Mouse (Mus musculus) left cerebral cortex, postnatal 14 days (tissue): ENCODE results near the gene Desi2. TPM values are rescaled to one million over a fixed set of nuclear protein-coding genes. Genes with fewer than 3 reads are reported as not detected.
"Not testable (repeated sequence)": the region's sequence is repeated elsewhere in the genome, so short reads cannot be mapped to it uniquely, and the experiment has no call there.

Experiments
- DNase-seq, 2 experiments: peaks; one replicate each; pipeline ENCODE4 v3.0.0; 2021 to 2022; ENCODE audit warnings: low spot score in 2 of 2, mixed read lengths in 1 of 2
- intact Hi-C: fragments of 180-260 bp; cut with DNase I; formaldehyde crosslinking; loops from one replicate; pipeline ENCODE4 v1.15.1; 2025
- total RNA-seq, 2 experiments: library from RNA; stranded (reverse); gene quantifications; 2 replicates each; pipeline ENCODE4 v1.2.3; 2021

The Desi2 gene
- total RNA-seq, 2 experiments from 2014 or later: 21.3 to 23.3 TPM

DNA sequence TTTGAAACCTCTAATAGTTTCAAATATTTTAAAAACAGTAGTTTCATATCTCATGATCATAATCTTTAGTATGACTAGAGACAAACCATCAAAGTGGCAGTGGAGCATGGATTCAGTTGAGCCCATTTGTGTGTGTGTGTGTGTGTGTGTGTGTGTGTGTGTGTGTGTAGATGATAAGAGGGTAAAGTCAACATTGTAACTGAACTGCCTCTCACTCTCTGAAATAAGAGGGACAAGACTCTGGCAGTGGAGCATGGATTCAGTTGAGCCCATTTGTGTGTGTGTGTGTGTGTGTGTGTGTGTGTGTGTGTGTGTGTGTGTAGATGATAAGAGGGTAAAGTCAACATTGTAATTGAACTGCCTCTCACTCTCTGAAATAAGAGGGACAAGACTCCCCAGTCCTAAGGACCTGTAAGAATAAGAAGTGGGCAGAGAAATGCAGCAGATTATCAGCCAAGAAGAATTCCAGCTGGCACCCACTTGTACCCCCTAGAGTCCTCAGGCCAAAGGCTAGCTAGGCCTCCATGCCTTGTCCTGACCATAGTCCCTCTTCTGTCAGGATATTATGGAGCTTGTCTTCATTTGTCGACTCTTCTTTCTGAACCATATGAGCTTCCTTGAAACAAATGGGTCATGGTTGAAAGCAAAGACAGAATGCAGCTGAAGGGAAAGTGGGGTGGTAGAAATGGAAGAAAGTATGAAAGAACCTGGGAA, 61.0 kb downstream of the Desi2 start:
- no peak for DNase-seq
- intact Hi-C loops: no loop called here

DNA sequence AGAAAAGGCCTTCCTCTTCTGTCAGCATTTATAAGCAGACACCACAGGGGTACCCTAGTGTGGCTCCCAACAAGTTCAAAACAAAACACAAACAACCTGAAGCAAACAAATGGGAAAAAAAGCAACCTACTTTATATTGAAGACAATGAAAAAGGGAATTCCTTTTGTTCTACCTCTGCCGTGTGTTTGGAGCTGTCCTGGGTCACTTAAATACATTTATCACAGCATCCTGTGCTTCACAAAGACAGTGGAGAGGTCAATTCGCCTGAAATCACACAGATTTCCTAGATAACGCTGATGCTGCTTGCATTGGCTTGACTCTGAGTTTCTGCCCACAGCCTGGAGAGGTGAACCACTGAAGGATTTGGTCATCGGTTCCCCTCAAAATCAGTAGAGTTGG, 67.4 kb downstream of the Desi2 start:
- intact Hi-C loops: no loop called here
- no peak for DNase-seq

DNA sequence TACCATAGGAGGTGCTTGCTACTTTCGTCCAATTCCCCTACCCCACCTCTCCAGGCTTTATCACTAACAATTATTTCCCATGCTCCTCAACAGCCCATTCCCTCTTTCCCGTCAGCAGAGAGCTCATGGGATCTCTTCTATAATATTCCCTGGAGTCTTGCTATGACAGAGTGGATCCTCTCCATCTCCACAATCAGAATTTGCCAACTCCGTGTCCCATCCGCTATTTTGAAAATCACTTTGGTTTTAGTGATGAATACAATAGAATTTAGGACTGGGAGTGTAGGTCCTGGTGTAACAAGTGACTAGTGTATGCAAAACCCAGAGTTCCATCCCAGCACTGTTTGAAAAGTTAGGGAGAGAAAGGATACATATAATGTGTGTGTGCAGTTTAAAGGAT, 69.1 kb downstream of the Desi2 start:
- no peak for DNase-seq
- intact Hi-C loops: no loop called here

DNA sequence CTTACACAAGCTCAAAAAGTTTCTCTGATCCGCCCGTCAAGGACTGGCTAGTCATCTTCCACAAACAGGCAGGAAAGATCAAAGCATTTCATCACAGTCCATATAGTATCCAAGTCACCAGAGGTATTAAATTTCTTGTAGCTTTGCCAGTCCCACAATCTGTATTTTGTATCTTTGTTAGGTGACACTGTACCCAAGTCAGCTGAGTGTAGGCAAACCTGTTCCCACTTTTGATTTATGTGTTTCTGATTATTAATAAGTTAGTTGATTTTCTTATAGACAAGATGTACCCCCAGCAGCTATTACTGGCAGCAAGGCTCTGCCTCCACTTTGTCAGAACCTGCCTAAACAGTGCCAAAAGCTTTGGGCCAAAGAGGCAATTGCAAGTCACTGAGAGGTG, 71.6 kb downstream of the Desi2 start:
- intact Hi-C loops: no loop called here
- DNase-seq: no peak

DNA sequence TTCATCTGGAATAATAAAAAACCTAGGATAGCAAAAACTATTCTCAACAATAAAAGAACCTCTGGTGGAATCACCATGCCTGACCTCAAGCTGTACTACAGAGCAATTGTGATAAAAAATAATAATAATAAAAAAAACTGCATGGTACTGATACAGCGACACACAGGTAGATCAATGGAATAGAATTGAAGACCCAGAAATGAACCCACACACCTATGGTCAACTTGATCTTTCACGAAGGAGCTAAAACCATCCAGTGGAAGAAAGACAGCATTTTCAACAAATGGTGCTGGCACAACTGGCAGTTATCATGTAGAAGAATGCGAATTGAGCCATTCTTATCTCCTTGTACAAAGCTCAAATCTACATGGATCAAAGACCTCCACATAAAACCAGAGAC, 78.2 kb downstream of the Desi2 start:
- DNase-seq, intact Hi-C loops: not testable (repeated sequence)

DNA sequence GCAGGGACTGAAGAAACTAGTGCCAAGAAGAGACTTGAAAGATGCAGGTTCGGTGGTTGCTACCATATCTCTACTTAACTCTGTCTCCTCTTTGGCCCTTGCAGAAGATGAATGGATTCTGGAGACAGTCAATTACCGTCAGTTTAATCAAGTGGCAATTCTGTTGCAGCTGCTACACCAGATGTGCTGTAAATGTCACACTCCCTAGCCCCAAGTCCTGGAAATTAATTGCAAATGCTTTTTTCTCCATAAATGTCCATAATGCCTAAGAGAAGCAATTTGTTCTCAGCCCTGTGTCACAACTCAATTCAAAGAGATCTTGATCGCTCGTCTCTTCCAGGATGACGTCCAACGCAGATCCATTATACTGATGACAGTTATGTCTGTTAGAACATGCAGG, 83.4 kb downstream of the Desi2 start:
- intact Hi-C loops: no loop called here
- no peak for DNase-seq

DNA sequence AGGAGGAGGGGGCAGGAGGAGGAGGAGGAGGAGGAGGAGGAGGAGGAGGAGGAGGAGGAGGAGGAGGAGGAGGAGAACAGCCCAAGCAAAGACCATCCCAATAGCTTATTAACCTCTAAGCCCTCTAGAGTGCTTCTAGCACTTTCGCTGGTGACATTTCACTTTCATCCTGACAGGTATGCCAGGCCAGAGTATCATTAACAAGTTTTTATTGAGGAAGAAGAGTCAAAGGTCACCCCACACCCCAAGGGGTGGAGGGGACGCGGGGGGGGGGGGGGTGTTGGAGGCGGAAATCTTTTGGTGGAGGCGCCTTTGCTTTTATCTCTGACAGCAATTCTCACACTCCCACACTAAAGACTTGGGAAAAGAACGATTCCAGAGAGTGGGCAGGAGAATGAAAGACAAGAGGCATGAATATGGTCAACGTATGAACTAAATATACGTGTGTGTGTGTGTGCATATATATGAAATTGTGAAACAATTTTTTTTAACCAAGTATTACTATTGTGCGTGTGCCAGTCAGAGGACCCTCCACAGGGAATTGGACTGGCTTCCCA, 88.0 kb downstream of the Desi2 start:
- intact Hi-C loops: no loop called here
- peak; percentile 14 to 45 for DNase-seq

DNA sequence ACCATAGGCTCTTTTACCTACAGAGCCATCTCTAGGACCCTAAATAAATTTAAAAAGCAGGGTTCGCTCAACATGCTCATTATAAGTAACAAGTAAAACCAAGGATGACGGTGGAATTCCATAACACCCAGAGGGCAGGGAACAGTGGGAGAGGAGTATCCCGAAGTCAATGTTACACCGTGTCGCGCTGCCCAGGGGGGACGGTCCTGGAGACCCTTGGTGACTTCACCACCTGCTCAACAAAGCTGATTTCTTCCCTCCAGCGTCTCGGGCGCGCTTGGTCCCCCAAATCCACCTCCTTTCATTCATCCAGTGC, 88.5 kb downstream of the Desi2 start:
- intact Hi-C loops: no loop called here
- DNase-seq: no peak

DNA sequence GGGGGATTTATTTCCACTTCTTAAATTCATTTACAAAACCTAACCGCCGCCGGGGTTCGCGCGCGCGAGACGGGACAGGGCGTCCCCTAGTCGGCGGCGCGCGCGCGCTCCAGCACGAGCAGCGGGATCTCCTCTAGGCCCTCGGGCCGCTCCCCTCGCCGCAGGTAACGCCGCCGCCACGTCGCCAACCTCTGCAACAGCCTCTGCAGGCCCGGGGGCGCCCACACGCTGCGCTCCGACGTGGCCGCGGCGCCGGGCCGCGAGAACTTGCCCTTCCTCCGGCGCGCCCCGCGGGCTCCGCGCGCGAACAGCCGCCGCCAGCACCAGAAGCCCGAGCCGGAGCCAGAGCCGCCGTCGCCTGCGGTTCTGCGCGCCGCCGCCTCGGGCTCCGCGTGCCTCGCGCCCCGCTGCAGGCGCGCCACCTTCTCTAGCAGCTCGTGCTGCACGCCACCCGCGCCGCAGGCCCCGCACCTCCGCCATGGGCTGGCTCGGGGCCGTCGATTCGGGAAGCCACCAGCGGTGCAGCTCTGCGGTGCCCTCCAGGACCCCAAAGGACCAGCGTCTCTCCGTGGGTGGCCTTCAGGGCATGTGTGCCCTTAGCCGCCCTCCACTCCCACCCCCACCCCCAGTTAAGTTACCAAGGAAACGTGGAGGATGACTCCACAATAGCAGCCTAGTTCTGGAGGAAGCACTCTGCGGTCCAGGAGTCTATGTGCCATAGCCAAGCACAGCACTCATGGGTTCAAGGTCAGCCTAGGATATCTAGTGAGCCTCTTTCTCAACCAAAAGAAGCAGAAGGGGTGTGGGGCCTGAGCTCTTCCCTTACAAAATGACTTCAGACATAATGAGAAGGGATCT, 89.1 kb downstream of the Desi2 start:
- DNase-seq: peak; percentile 79 to 81
- intact Hi-C loops: no loop called here

DNA sequence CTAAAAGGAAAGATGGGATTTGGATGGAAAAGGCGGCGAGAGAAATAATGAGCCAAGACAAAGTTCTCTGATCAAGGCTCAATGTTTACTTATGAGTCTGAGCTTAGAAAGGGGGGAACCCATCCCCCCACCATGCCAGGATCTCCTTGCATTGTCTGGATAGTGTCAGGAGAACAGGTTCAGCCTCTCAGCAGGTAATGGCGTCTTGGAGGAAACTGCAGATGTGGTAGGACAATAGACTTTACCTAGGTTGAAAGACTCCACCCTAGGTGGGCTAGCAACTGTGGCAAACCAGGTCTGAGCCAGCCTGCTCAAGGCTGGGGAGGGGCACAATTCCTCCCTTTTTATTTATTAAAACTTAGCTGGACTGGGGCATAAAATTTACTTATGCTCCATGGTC, 96.1 kb downstream of the Desi2 start:
- intact Hi-C loops, DNase-seq: not testable (repeated sequence)

DNA sequence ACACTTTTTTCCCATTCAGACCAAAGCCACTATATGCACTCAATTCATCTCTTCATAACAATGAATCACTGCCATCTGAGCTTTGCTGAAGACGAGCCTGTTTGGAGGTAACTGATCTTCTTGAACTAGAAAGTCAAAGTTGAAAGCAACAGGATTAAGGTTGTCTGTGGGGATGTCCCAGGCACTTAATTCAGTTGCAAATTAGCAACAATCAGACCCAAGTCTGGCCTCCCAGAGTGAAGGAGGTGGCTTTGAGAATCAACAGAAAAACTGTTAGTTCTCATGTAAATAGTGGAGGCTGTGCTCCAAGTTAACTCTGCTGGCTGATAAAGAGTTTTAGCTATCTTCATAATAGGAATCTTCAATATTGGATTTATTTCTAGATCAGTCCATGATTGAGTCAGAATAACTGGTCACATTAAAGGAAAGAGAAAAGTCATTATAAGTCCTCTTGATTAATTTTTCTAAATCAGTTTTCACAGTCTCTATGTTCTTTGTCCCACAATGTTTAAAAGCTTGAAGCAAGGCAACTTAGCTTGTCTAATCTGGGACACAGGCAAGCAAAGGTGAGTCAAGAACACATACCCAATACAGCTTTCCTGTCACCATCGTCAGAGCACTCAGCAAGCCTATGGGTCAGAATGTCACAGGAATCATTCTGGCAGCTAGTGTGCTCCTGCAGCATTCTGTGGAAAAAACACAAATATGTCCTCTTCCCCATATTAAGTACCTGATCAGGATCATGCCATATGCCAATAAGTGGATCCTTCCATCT, 96.9 kb downstream of the Desi2 start:
- no peak for DNase-seq
- intact Hi-C loops: no loop called here

DNA sequence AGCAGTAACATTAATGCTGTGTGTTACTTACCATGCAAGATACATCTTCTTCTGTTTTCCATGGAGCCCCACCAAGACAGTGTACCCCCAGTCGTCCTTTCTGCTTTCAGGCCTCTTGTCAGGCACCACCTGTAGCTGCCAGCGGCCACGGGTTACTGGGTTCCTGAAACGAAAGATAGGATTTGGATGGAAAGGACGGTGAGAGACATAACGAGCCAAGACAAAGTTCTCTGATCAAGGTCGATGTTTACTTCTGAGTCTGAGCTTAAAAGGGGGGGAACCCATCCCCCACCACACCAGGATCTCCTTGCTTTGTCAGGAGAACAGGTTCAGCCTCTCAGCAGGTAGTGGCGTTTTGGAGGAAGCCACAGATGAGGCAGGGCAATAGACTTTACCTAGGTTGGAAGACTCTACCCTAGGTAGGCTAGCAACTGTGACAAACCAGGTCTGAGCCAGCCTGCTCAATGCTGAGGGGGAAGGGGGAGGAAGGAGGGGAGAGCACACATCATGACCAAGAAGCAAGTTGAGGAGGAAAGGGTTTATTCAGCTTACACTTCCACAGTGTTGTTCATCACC, 100.5 kb downstream of the Desi2 start:
- DNase-seq: no peak

DNA sequence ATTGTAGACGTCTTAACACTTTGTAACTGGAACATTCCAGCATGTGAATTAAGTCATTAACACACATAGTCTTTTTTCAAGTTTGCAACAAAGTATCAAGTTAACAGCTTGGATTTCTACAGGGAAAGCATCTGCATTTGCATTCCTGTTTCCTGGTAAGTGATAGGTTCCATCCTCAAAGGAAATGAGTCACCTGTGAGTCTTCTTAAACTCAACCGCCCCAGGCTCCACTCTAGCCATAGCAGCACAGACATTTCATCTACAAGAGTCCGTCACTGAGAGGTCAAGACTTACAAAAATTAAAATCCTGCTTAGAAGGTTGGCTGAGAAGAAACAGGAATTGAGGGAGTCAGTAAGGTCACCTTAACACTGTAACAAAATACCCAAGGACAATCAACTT, 104.5 kb downstream of the Desi2 start:
- DNase-seq: no peak
- intact Hi-C loops: no loop called here

More for the DNA sequence above, 100.5 kb downstream of the Desi2 start:
- intact Hi-C loops: no loop called here

DNA sequence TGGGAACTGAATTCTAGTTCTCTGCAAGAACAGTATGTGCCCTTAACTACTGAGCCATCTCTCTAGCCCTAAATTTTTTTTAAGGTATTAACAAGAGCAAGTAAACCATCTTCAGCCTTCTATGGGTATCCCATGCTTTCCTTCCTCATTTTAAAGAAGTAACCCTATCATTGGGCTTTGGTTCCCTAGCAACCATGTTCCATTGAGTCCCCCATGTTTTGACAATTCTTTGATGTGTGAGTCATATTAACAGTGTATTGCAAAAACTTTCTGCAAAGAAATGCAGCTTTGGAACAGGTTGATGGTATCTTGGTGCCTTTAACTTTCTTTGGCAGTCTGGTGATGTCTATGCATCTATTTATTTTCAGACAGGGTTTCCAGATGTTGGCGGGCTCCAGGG, 106.8 kb downstream of the Desi2 start:
- intact Hi-C loops: no loop called here

DNA sequence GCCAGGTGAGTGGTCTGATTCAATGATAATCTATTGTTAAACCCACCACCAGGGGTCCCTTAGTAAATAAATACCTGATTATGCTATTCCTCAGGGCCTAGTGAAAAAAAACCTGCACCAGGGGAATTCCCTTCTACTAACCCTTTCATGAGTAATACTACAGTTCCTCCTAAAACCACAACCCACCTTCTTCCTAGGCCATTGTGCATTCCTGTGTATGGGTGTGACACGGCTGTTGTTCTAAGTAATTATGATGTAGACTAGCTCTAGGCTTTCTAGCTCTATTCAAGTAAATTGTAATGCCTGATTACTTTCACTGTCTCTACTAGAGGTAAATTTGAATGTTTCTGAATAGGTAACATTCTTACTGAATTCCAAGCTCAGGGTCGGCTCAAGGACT, 114.0 kb downstream of the Desi2 start:
- intact Hi-C loops: loop anchor here (5.0 to 10.0 kb wide), 2 partner anchors 154 to 356 kb away; no protein-coding TSS in a partner anchor
- DNase-seq: not testable (repeated sequence)

More for the DNA sequence above, 106.8 kb downstream of the Desi2 start:
- DNase-seq: peak in 1 of 2 experiments; percentile 26

DNA sequence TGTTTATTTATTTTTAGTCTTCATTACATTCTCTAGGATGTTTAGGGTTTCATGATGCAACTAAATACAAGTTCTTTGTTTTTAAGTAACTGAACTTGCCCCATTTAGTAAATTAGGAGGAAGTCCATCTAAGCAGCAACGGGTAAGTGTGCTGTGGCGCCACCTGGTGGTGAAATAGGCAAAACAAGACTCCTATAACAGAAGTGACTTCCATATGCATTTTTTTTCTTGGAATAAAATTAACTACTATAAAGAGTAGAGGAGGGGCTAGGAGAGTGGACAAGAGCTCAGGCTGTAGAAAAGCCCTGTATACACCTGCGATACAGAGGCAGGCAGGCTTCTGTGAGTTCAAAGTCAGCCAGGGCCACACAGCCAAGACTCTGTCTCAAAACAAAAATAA, 116.2 kb downstream of the Desi2 start:
- intact Hi-C loops: loop anchor here (5.0 to 10.0 kb wide), 2 partner anchors 156 to 359 kb away; no protein-coding TSS in a partner anchor

More for the DNA sequence above, 116.2 kb downstream of the Desi2 start:
- DNase-seq: peak; percentile 78 to 84
